Mouse (Mus musculus): ENCODE data around the gene Pan3. TPM values are rescaled to one million over a fixed set of nuclear protein-coding genes. Genes with fewer than 3 reads are reported as not detected.
A peak's percentile ranks its signal among the peaks of the same experiment; 100 is the strongest.

Pan3 gene
- total and polyA plus RNA-seq, 3 experiments = 60.6 to 61.5 TPM; not detected in 1

DNA sequence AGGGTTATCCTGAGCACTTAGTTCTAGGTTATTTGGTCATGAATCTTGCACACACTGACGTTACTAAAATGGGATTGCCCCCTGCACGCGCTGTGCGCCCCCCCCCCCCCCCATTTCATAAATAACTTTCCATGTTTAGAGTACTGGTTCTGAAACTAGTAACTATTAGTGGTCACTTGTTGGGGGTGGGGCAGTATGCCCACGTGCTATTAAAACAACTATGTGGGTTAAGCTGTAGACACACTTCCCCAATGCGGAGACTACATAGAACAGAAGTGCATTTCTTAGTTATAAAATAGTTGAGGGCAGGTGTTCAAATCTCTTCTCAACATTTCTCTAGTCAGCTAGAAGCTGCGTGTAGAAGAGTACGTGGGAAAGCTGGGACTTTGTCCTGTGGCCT, 63.7 kb downstream of the Pan3 start (continued):
- no peak for TF ChIP-seq MEF2A (IDR thresholded peaks at IDR 0.05; ENCODE audit: extremely low read depth, insufficient replicate concordance, low read depth, low read length, poor library complexity, severe bottlenecking)

DNA sequence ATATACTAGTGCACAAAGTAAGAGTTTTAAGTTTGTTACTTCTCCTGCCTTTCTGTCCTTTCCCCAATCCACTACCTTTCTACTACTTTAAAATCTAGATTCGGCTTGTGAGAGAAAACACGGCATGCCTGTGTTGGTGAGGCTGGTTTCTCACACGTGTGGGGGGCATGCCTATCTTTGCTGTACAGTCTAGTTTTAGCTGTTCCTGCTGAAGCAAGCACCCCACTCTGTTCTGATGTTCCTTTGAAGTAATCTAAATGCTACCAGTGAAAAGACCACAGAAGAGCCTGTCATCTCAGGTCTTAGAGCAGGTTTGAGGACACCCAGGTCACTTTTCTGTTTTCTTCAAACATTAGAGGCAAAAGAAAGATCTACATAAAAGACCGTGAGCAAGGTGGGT, 64.4 kb downstream of the Pan3 start:
- no peak for DNase-seq (ENCODE audit: low read depth, low spot score)
- TF ChIP-seq POLR2A (IDR thresholded peaks at IDR 0.05; ENCODE audit: control insufficient read depth in 1 of 2, insufficient read depth in 1 of 2, low read depth in 1 of 2, low read length in 2 of 2, poor library complexity in 1 of 2) (no peak), E2F4 (IDR thresholded peaks at IDR 0.05; ENCODE audit: borderline replicate concordance, low read depth, low read length) (no peak), MXI1 (IDR thresholded peaks at IDR 0.05; ENCODE audit: low read depth, low read length) (peak; percentile 69), ZMIZ1 (IDR thresholded peaks at IDR 0.05; ENCODE audit: low read depth, low read length) (no peak), SMC3 (IDR thresholded peaks at IDR 0.05; ENCODE audit: low read depth, low read length) (no peak), BHLHE40 (IDR thresholded peaks at IDR 0.05; ENCODE audit: borderline replicate concordance, low read depth, low read length) (peak; percentile 41; the same call in 1 of the 2 replicates), TCF12 (IDR thresholded peaks at IDR 0.05; ENCODE audit: low read depth, low read length) (0 out of 2 replicates have a peak, but pooled peaks have one; percentile 4), POLR2AphosphoS2 (IDR thresholded peaks at IDR 0.05; ENCODE audit: low read length) (no peak), MAX (IDR thresholded peaks at IDR 0.05; ENCODE audit: low read length) (0 out of 2 replicates have a peak, but pooled peaks have one; percentile 23), MAZ (IDR thresholded peaks at IDR 0.05; ENCODE audit: low read depth, low read length) (0 out of 2 replicates have a peak, but pooled peaks have one; percentile 31), TBP (IDR thresholded peaks at IDR 0.05; ENCODE audit: low read depth, low read length) (0 out of 2 replicates have a peak, but pooled peaks have one; percentile 11), MYC (IDR thresholded peaks at IDR 0.05; ENCODE audit: low read depth, low read length) (peak; percentile 28; the same call in 1 of the 2 replicates), ELF1 (IDR thresholded peaks at IDR 0.05; ENCODE audit: low read depth, low read length) (no peak)
- Histone ChIP-seq H3K9me3 (replicated peaks; ENCODE audit: insufficient read depth, low read length) (no peaks in the 10 kb centered on the region), H3K27ac (ENCODE audit: control insufficient read depth, low read depth, low read length) (peak overlapping the region; percentile 87), H3K27me3 (ENCODE audit: control insufficient read depth in 1 of 2, insufficient read depth in 2 of 2, low read length in 2 of 2) (no peaks in the 10 kb centered on the region), H3K9ac (ENCODE audit: control insufficient read depth, low read depth, low read length, poor library complexity, severe bottlenecking) (peak overlapping the region; percentile 40), H3K79me2 (ENCODE audit: control insufficient read depth, insufficient read depth, low read length, poor library complexity) (peaks cover 16% of the 10 kb centered on the region), H3K4me3 (ENCODE audit: control insufficient read depth in 1 of 2, insufficient read depth in 1 of 2, low read depth in 2 of 2, low read length in 2 of 2) (peak overlapping the region; percentile 1 to 10; a peak in 1 of 4 replicates), H3K4me1 (ENCODE audit: control insufficient read depth in 1 of 2, insufficient read depth in 2 of 2, low read length in 2 of 2) (peaks cover 34 to 38% of the 10 kb centered on the region in 2 experiments), H3K36me3 (ENCODE audit: control insufficient read depth in 1 of 2, insufficient read depth in 2 of 2, low read length in 2 of 2) (peaks cover 22 to 55% of the 10 kb centered on the region in 2 experiments)

DNA sequence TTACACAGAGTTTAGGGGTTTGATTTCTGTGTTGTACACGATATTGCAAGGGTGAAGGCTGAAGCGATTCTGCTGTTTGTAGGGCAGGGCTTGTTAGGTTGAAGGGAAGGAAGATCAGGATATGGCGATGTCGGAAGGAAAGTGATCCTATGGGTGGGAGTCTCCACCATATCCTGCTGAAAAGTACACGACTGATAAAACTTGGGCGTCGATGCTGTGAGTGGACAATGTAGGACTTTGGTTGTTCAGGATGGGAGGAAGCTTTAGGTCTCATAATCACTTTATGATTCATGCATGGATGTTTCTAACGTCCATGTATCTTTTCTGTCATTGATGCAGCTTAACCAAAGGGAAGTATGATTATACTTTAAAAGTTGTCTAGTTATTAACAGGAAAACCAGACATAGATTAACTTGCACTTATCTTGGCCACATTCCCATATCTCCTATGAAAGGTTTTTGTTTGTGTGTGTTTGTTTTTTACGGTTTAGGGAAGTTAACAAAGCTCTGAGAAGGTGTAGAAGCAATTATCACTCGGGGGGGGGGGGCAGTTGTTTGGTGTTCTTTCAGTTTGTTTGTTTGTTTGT, 64.9 kb downstream of the Pan3 start:
- peak overlapping the region; percentile 1 to 10; a peak in 2 of 4 replicates for H3K4me3 ChIP-seq (ENCODE audit: control insufficient read depth in 1 of 2, insufficient read depth in 1 of 2, low read depth in 2 of 2, low read length in 2 of 2)
- peaks cover 17% of the 10 kb centered on the region for H3K79me2 ChIP-seq (ENCODE audit: control insufficient read depth, insufficient read depth, low read length, poor library complexity)
- peak overlapping the region; percentile 40 for H3K9ac ChIP-seq (ENCODE audit: control insufficient read depth, low read depth, low read length, poor library complexity, severe bottlenecking)
- H3K27me3 ChIP-seq (ENCODE audit: control insufficient read depth in 1 of 2, insufficient read depth in 2 of 2, low read length in 2 of 2) = no peaks in the 10 kb centered on the region
- H3K4me1 ChIP-seq (ENCODE audit: control insufficient read depth in 1 of 2, insufficient read depth in 2 of 2, low read length in 2 of 2) = peaks cover 34 to 38% of the 10 kb centered on the region in 2 experiments
- peaks cover 18 to 57% of the 10 kb centered on the region in 2 experiments for H3K36me3 ChIP-seq (ENCODE audit: control insufficient read depth in 1 of 2, insufficient read depth in 2 of 2, low read length in 2 of 2)
- peak overlapping the region; percentile 87 for H3K27ac ChIP-seq (ENCODE audit: control insufficient read depth, low read depth, low read length)
- DNase-seq (ENCODE audit: low read depth, low spot score) = peak; percentile 78
- H3K9me3 ChIP-seq (replicated peaks; ENCODE audit: insufficient read depth, low read length) = no peaks in the 10 kb centered on the region
- TF ChIP-seq CHD1 (IDR thresholded peaks at IDR 0.05; ENCODE audit: low read depth, low read length) (no peak), ETS1 (IDR thresholded peaks at IDR 0.05; ENCODE audit: low read depth, low read length) (peak; percentile 91), BHLHE40 (IDR thresholded peaks at IDR 0.05; ENCODE audit: borderline replicate concordance, low read depth, low read length) (no peak), MAX (IDR thresholded peaks at IDR 0.05; ENCODE audit: low read length) (no peak), ELF1 (IDR thresholded peaks at IDR 0.05; ENCODE audit: low read depth, low read length) (no peak), MYB (IDR thresholded peaks at IDR 0.05; ENCODE audit: low read depth, low read length) (peak; percentile 40; the same call in 1 of the 2 replicates), POLR2A (IDR thresholded peaks at IDR 0.05; ENCODE audit: control insufficient read depth in 1 of 2, insufficient read depth in 1 of 2, low read depth in 1 of 2, low read length in 2 of 2, poor library complexity in 1 of 2) (peak in 1 of 2 experiments; percentile 28; a peak in 1 of 4 replicates), TAL1 (IDR thresholded peaks at IDR 0.05; ENCODE audit: low read length) (peak; percentile 58), SMC3 (IDR thresholded peaks at IDR 0.05; ENCODE audit: low read depth, low read length) (no peak), MEF2A (IDR thresholded peaks at IDR 0.05; ENCODE audit: extremely low read depth, insufficient replicate concordance, low read depth, low read length, poor library complexity, severe bottlenecking) (no peak), KAT2A (conservative IDR thresholded peaks at IDR 0.05; ENCODE audit: low read depth, low read length) (no peak), UBTF (IDR thresholded peaks at IDR 0.05; ENCODE audit: borderline replicate concordance, insufficient read depth, low read depth, low read length) (no peak), TCF12 (IDR thresholded peaks at IDR 0.05; ENCODE audit: low read depth, low read length) (peak; percentile 93), SIN3A (IDR thresholded peaks at IDR 0.05; ENCODE audit: low read length) (peak; percentile 73; the same call in 1 of the 2 replicates), HCFC1 (IDR thresholded peaks at IDR 0.05; ENCODE audit: low read depth, low read length) (0 out of 2 replicates have a peak, but pooled peaks have one; percentile 42), MAFK (IDR thresholded peaks at IDR 0.05; ENCODE audit: borderline replicate concordance, low read depth, low read length) (peak; percentile 54; the same call in 1 of the 2 replicates), JUND (IDR thresholded peaks at IDR 0.05; ENCODE audit: low read depth, low read length) (no peak), GATA1 (IDR thresholded peaks at IDR 0.05; ENCODE audit: low read depth, low read length) (peak; percentile 98), POLR2AphosphoS5 (IDR thresholded peaks at IDR 0.05; ENCODE audit: borderline replicate concordance, low read depth, low read length) (no peak)
